Mouse (Mus musculus) bone marrow macrophage, adult 2 months (primary cell): ENCODE measurements around the gene Prss44. TPM values are rescaled to one million over a fixed set of nuclear protein-coding genes. Genes with fewer than 3 reads are reported as not detected.
"Not testable (repeated sequence)": the region's sequence is repeated elsewhere in the genome, so short reads cannot be mapped to it uniquely, and the experiment has no call there.

Experiments used
- H3K27ac ChIP-seq: 2 replicates; pipeline ENCODE4 v1.5.1; 2012; ENCODE audit warnings: low read depth, low read length; ENCODE audit not compliant: insufficient read depth
- H3K4me1 ChIP-seq: 2 replicates; pipeline ENCODE4 v1.6.1; 2012; ENCODE audit warnings: low read length; ENCODE audit not compliant: control insufficient read depth, insufficient read depth
- H3K4me3 ChIP-seq: 2 replicates; pipeline ENCODE4 v1.5.1; 2012; ENCODE audit warnings: mild to moderate bottlenecking, low read length, moderate library complexity; ENCODE audit not compliant: insufficient read depth
- CTCF ChIP-seq: IDR thresholded peaks from 2 replicates; pipeline ENCODE4 v1.5.1; 2012; ENCODE audit warnings: low read depth, mild to moderate bottlenecking, low read length, moderate library complexity
- POLR2A ChIP-seq: IDR thresholded peaks from 2 replicates; pipeline ENCODE4 v1.6.1; 2012; ENCODE audit warnings: mild to moderate bottlenecking, low read depth, low read length, borderline replicate concordance
- polyA plus RNA-seq: library from polyadenylated mRNA; stranded (reverse); fragments of >200 nt; gene quantifications from 2 replicates; pipeline ENCODE4 v1.2.4, GENCODE M21; 2012; ENCODE audit not compliant: missing spikeins, insufficient read depth, insufficient read length

Prss44 gene
- polyA plus RNA-seq, 1 experiment, result not detected

DNA sequence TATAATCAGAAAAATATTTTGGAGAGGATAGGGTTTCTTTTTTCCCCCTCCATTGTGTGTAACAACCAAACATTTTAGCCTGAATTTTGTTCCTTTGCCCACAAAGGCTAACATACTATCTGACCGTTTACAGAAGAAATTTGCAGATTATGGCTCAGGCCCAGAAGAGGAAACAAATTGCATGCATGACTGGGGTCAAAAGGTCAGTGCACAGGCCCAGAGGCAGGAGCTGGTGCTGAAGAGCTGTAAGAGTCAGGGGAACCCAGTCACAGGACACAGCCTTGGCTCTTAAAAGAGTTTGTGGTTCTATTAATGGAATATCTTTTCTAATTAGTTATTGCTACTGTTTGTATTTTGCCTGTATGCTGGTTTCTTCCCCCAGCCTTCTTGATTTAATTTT is 30.2 kb upstream of the Prss44 start:
- TF ChIP-seq POLR2A (no peak), CTCF (no peak)
- Histone ChIP-seq H3K27ac (no peak overlapping the region), H3K4me1 (peaks cover 16% of the 10 kb centered on the region), H3K4me3 (no peak overlapping the region)

- Histone ChIP-seq H3K4me3 (no peak overlapping the region), H3K4me1 (peaks cover 8% of the 10 kb centered on the region), H3K27ac (no peak overlapping the region)
- TF ChIP-seq POLR2A (no peak), CTCF (no peak)
Observed at GRCm38 (mm10) chr9:110788169-110788568, 25.6 kb upstream of the Prss44 start.

- H3K4me3 ChIP-seq, result no peak overlapping the region
- H3K4me1 ChIP-seq, result no peaks in the 10 kb centered on the region
- no peak for TF ChIP-seq POLR2A
- H3K27ac ChIP-seq, result no peak overlapping the region
Observed at GRCm38 (mm10) chr9:110790462-110790861, 23.3 kb upstream of the Prss44 start.

DNA sequence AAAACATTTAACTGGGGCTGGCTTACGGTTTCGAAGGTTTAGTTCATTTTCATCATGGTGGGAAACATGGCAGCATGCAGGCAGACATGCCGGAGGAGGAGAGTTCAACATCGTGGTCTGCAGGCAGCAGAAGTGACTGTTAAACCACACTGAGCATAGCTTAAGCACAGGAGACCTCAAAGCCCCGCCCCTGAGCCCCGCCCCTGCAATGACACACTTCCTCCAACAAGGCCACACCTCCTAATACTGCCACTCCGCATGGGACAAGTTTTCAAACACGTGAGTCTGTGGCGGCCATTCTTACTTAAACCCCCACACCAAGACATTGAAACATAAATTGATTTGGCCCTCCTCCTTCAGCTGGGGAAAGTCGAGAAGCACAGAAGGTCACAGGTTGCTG is 16.8 kb upstream of the Prss44 start:
- no peak overlapping the region for H3K4me3 ChIP-seq
- no peaks in the 10 kb centered on the region for H3K4me1 ChIP-seq
- TF ChIP-seq CTCF (no peak), POLR2A (no peak)
- no peak overlapping the region for H3K27ac ChIP-seq

DNA sequence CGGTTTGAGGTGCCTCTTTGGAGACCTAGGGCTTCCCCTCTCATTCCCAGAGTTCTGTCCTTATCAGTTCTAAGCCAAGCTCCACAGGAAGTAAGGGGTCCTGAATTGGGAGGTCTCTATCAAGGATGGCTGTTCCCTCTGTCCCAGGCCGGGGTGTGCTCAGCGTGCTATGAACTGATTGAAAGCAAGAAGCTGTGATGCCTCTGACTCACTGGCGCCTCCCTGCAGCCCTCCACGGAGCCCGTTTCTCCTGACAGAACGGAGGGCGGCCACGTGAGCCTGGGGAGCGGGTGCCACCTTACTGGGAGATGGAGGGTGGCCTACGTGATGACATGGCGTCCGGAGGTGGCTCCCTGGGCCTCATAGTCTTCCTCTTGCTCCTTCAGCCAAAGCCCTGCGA is 15.9 kb upstream of the Prss44 start, which contains the start of gene Prss42:
Gene Prss42, plus strand, starts transcription at position 301 of the 400 bp plus-strand sequence.
- TF ChIP-seq CTCF (no peak), POLR2A (no peak)
- no peak within 1 kb of the TSS for H3K4me3 ChIP-seq
- peaks cover 3% of the 10 kb centered on the region for H3K4me1 ChIP-seq
- no peak within 1 kb of the TSS for H3K27ac ChIP-seq

DNA sequence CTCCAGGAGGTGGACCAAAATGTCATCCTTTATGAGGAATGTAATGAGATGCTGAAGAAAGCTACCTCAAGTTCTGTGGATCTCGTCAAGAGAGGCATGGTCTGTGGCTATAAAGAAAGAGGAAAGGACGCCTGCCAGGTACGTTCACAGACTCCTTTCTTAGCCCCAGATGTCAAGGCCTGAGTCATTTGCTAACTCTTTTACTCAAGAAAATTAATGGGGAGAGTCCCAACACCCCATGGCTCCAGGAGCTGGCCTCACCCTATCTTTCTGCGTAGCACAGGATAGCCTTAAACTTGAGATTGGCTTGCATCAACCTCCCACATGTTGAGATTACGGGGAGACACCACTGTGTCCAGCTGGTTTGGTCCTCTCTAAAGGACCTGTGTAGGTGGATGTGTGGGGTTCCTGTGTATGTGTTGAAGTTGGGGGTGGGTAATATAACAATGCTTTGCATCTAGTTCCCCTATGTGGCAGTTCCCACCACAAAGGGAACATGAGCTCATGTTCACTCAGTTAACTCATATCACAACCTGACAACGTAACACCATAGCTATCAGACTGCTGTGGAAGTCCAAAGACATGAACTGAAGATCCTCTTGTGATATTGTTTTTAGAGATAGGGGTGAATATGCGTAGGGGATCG is 12.8 kb upstream of the Prss44 start:
- Histone ChIP-seq H3K27ac (no peak overlapping the region), H3K4me1 (peaks cover 9% of the 10 kb centered on the region), H3K4me3 (no peak overlapping the region)
- TF ChIP-seq CTCF, result no peak
- no peak for TF ChIP-seq POLR2A

DNA sequence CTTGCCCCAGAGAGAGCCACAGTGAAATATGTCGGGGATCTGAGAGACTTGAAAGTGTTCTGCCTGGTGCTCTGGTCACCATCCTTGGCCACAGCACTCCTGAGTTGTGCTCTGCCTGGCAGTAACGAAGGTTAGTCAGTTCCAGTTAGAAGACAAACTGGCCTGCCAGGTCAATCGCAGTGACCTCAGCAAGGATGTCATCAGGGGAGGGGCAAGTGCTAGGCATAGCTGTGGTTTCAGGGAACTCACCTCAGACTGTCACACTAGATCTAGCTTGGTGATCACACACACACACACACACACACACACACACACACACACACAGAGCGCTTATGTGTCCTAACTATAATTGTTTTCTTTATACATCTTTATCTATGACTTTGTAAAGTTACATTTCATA is 10.5 kb upstream of the Prss44 start:
- H3K4me3 ChIP-seq, result no peak overlapping the region
- H3K27ac ChIP-seq, result no peak overlapping the region
- H3K4me1 ChIP-seq, result peaks cover 9% of the 10 kb centered on the region
- no peak for TF ChIP-seq POLR2A

DNA sequence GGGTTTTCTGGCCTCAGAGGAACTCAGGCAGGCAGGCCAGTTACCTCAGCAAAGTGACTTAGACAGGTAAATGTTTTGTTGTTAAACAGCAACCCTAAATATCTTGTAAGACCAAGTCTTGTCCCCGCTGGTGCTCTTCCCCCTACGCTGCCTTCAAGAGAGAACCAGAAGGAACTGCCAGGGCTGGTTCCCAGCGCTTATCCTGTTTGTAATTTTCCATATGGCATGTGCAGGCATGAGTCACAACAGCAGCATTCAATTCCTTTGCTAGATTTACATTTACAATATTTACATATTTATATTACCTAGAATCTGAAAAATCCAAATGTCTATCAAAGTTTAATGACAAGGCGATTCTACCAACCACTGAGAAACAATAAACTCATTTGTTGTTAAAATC is 3.7 kb upstream of the Prss44 start:
- Histone ChIP-seq H3K4me3 (no peak overlapping the region), H3K4me1 (0 out of 2 replicates have a peak, but pooled peaks cover 3% of the 10 kb centered on the region), H3K27ac (no peak overlapping the region)
- no peak for TF ChIP-seq CTCF
- no peak for TF ChIP-seq POLR2A

- H3K4me3 ChIP-seq, H3K27ac ChIP-seq, H3K4me1 ChIP-seq: not testable (repeated sequence)
Observed at GRCm38 (mm10) chr9:110820546-110820945, 6.8 kb downstream of the Prss44 start.

GRCm38 (mm10) chr9:110821436-110821835 is 7.6 kb downstream of the Prss44 start:
- no peak overlapping the region for H3K4me3 ChIP-seq
- TF ChIP-seq POLR2A, result no peak
- TF ChIP-seq CTCF, result no peak
- peaks cover 7% of the 10 kb centered on the region for H3K4me1 ChIP-seq
- H3K27ac ChIP-seq, result no peak overlapping the region

GRCm38 (mm10) chr9:110825426-110825825 is 11.6 kb downstream of the Prss44 start:
- Histone ChIP-seq H3K4me1 (peaks cover 7% of the 10 kb centered on the region), H3K27ac (peak overlapping the region; percentile 69), H3K4me3 (no peak overlapping the region)
- TF ChIP-seq CTCF (no peak), POLR2A (no peak)
